Mouse (Mus musculus) cerebellum, adult 2 months (tissue): ENCODE measurements around the gene Mcemp1. TPM values are rescaled to one million over a fixed set of nuclear protein-coding genes. Genes with fewer than 3 reads are reported as not detected.

Experiments
- DNase-seq, 2 experiments: peaks; one replicate each; pipeline ENCODE4 v3.0.0; 2021
- H3K27ac ChIP-seq: fragments of 200-500 bp; 2 replicates; pipeline ENCODE4 v1.5.1; 2012; ENCODE audit warnings: low read length, control low read depth, inconsistent platforms; ENCODE audit not compliant: insufficient read depth
- H3K27me3 ChIP-seq: fragments of 200-500 bp; 2 replicates; pipeline ENCODE4 v1.6.1; 2012; ENCODE audit warnings: inconsistent platforms, mild to moderate bottlenecking, low read length, moderate library complexity; ENCODE audit not compliant: control insufficient read depth, insufficient read depth
- H3K4me1 ChIP-seq: fragments of 200-500 bp; 2 replicates; pipeline ENCODE4 v1.6.1; 2011; ENCODE audit warnings: low read length; ENCODE audit not compliant: control insufficient read depth, insufficient read depth
- H3K4me3 ChIP-seq: fragments of 200-500 bp; replicated peaks from 2 replicates; pipeline ENCODE3; 2011; ENCODE audit warnings: mild to moderate bottlenecking, low read depth, low read length, control low read depth; ENCODE audit not compliant: insufficient read depth
- CTCF ChIP-seq: fragments of 200-500 bp; IDR thresholded peaks from 2 replicates; pipeline ENCODE4 v1.5.1; 2011; ENCODE audit warnings: low read depth, mild to moderate bottlenecking, control low read depth, low read length, moderate library complexity, borderline replicate concordance; ENCODE audit not compliant: insufficient read depth
- POLR2A ChIP-seq: fragments of 200-500 bp; IDR thresholded peaks from 2 replicates; pipeline ENCODE4 v1.6.1; 2011; ENCODE audit warnings: low read length, control low read depth, borderline replicate concordance; ENCODE audit not compliant: insufficient read depth
- WGBS: fragments of 180-500 bp; shearing (Covaris S2); methylation state at CpG from one replicate; pipeline ENCODE4 v1.1.7; 2018; 5-methylcytosine and 5-hydroxymethylcytosine counted together
- polyA plus RNA-seq: library from polyadenylated mRNA; depleted of rRNA; stranded (reverse); fragments of >200 nt; gene quantifications from 2 replicates; pipeline ENCODE4 v1.2.3, GENCODE M21; 2012; rRNA removed

Mcemp1 gene
- polyA plus RNA-seq: 0.51 and 0.61 TPM in 2 replicates

GRCm38 (mm10) chr8:3665507-3665906 lies at the start of gene Mcemp1:
Mcemp1 (plus strand) TSS chr8:3665754.
- TF ChIP-seq CTCF: no peak
- TF ChIP-seq POLR2A: no peak
- 68% methylated on average over 6 of the region's 6 CpGs for WGBS
- H3K4me1 ChIP-seq: no peaks in the 10 kb centered on the region
- H3K27ac ChIP-seq: no peak within 1 kb of the TSS
- no peak for DNase-seq
- no peaks in the 10 kb centered on the region for H3K27me3 ChIP-seq
- no peak within 1 kb of the TSS for H3K4me3 ChIP-seq

GRCm38 (mm10) chr8:3621199-3621970 lies 44.2 kb upstream of the Mcemp1 start, which contains the start of the genes Xab2 and Pet100:
Xab2 (minus strand) TSS chr8:3621316.
Pet100 (plus strand) TSS chr8:3621548.
- peaks cover 3% of the 10 kb centered on the region; the same call in 1 of the 2 replicates for H3K4me1 ChIP-seq
- TF ChIP-seq CTCF: no peak
- TF ChIP-seq POLR2A: peak; percentile 83
- peak within 1 kb of the TSS; percentile 97 for H3K4me3 ChIP-seq
- H3K27me3 ChIP-seq: no peaks in the 10 kb centered on the region
- peak within 1 kb of the TSS; percentile 43; the same call in 1 of the 2 replicates for H3K27ac ChIP-seq
- peak; percentile 99 to 100 for DNase-seq
- WGBS: under 1% methylated on average over 37 of the region's 37 CpGs

GRCm38 (mm10) chr8:3622119-3622518 lies 43.4 kb upstream of the Mcemp1 start:
- DNase-seq: no peak
- Histone ChIP-seq H3K4me3 (peak overlapping the region; percentile 39), H3K27me3 (no peaks in the 10 kb centered on the region), H3K4me1 (peaks cover 3% of the 10 kb centered on the region; the same call in 1 of the 2 replicates), H3K27ac (no peak overlapping the region)
- no peak for TF ChIP-seq POLR2A
- TF ChIP-seq CTCF: no peak
- 57% methylated on average over 8 of the region's 8 CpGs for WGBS

- no peaks in the 10 kb centered on the region for H3K27me3 ChIP-seq
- no peak for DNase-seq
- no peak within 1 kb of the TSS for H3K4me3 ChIP-seq
- H3K4me1 ChIP-seq: peaks cover 3% of the 10 kb centered on the region; the same call in 1 of the 2 replicates
- H3K27ac ChIP-seq: no peak within 1 kb of the TSS
- TF ChIP-seq POLR2A (no peak), CTCF (no peak)
- WGBS: 59% methylated on average over 1 of the region's 1 CpGs
These were observed 40.1 kb upstream of the Mcemp1 start, which contains the start of gene Pcp2 for GRCm38 (mm10) chr8:3625445-3625844. Pcp2 (minus strand) TSS chr8:3625545.

GRCm38 (mm10) chr8:3626971-3627370 lies 38.6 kb upstream of the Mcemp1 start:
- WGBS: 57% methylated on average over 5 of the region's 5 CpGs

GRCm38 (mm10) chr8:3628014-3628413 lies 37.5 kb upstream of the Mcemp1 start:
- Histone ChIP-seq H3K4me3 (no peak overlapping the region), H3K4me1 (0 out of 2 replicates have a peak, but pooled peaks cover 3% of the 10 kb centered on the region), H3K27ac (no peak overlapping the region), H3K27me3 (no peaks in the 10 kb centered on the region)
- whole genome bisulfite sequencing: 20% methylated on average over 5 of the region's 5 CpGs
- peak; percentile 56 for TF ChIP-seq CTCF
- no peak for TF ChIP-seq POLR2A
- peak in 1 of 2 experiments; percentile 42 for DNase-seq

More at GRCm38 (mm10) chr8:3626971-3627370, 38.6 kb upstream of the Mcemp1 start:
- TF ChIP-seq CTCF (no peak), POLR2A (no peak)
- Histone ChIP-seq H3K27ac (no peak overlapping the region), H3K4me1 (peaks cover 3% of the 10 kb centered on the region; the same call in 1 of the 2 replicates), H3K27me3 (no peaks in the 10 kb centered on the region), H3K4me3 (no peak overlapping the region)
- no peak for DNase-seq

- H3K27me3 ChIP-seq: no peaks in the 10 kb centered on the region
- H3K4me3 ChIP-seq: peak within 1 kb of the TSS; percentile 75
- H3K27ac ChIP-seq: no peak within 1 kb of the TSS
- 4% methylated on average over 47 of the region's 47 CpGs for WGBS
- TF ChIP-seq POLR2A (peak; percentile 39; the same call in 1 of the 2 replicates), CTCF (no peak)
- DNase-seq: peak; percentile 82 to 84
- H3K4me1 ChIP-seq: 0 out of 2 replicates have a peak, but pooled peaks cover 3% of the 10 kb centered on the region
These were observed 34.7 kb upstream of the Mcemp1 start, which contains the start of gene Stxbp2 for GRCm38 (mm10) chr8:3630647-3631477. Stxbp2 (plus strand) TSS chr8:3630955.
